Mouse (Mus musculus) CH12.LX (cell line): ENCODE measurements around the gene Trp63. TPM values are rescaled to one million over a fixed set of nuclear protein-coding genes. Genes with fewer than 3 reads are reported as not detected.

Experiments
- DNase-seq: peaks from one replicate; pipeline ENCODE4 v3.0.0-alpha.2; 2013; ENCODE audit errors: extremely low read depth
- H3K27ac ChIP-seq: 2 replicates; pipeline ENCODE4 v1.5.1; 2012; ENCODE audit warnings: low read depth, mild to moderate bottlenecking, control low read depth, moderate library complexity; ENCODE audit not compliant: insufficient read depth
- H3K27me3 ChIP-seq: replicated peaks from 2 replicates; pipeline ENCODE3; 2012; ENCODE audit warnings: inconsistent platforms
- H3K36me3 ChIP-seq, 2 experiments: replicated peaks in 1 of 2; 2 replicates each; pipeline versions ENCODE3 to v1.6.1; 2012; ENCODE audit warnings: inconsistent platforms in 1 of 2, low read length in 1 of 2, mild to moderate bottlenecking in 1 of 2, mixed read lengths in 1 of 2, moderate library complexity in 1 of 2; ENCODE audit not compliant: control insufficient read depth in 1 of 2, insufficient read depth in 1 of 2
- H3K4me1 ChIP-seq, 2 experiments: 2 replicates each; pipeline ENCODE4 v1.6.1; 2012; ENCODE audit warnings: inconsistent platforms in 1 of 2, moderate library complexity in 1 of 2; ENCODE audit not compliant: insufficient read depth in 2 of 2, control insufficient read depth in 1 of 2
- H3K4me2 ChIP-seq: 2 replicates; pipeline ENCODE4 v1.6.1; 2012; ENCODE audit warnings: low read depth, mild to moderate bottlenecking, control low read depth; ENCODE audit not compliant: poor library complexity, insufficient read depth, severe bottlenecking
- H3K4me3 ChIP-seq, 3 experiments: fragments of 150-350 bp in 1 of 3; sonication (generic) in 1 of 3; replicated peaks in 1 of 3; 2 replicates each; pipeline versions ENCODE3 to v1.5.1; 2011 to 2012; ENCODE audit warnings: low read depth in 2 of 3, low read length in 2 of 3, mild to moderate bottlenecking in 2 of 3, moderate library complexity in 2 of 3, control low read depth in 1 of 3, improper control_type of control experiment in 1 of 3, inconsistent platforms in 1 of 3, mixed read lengths in 1 of 3; ENCODE audit not compliant: poor library complexity in 1 of 3
- H3K79me2 ChIP-seq: replicated peaks from 2 replicates; pipeline ENCODE4 v1.6.1; 2012; ENCODE audit warnings: mild to moderate bottlenecking, moderate library complexity; ENCODE audit not compliant: control insufficient read depth, poor library complexity, insufficient read depth, severe bottlenecking; ENCODE audit errors: extremely low read depth
- H3K9ac ChIP-seq: 2 replicates; pipeline ENCODE4 v1.6.1; 2012; ENCODE audit warnings: low read depth, mild to moderate bottlenecking, control low read depth, moderate library complexity; ENCODE audit not compliant: insufficient read depth
- H3K9me3 ChIP-seq: replicated peaks from 2 replicates; pipeline ENCODE3; 2012; ENCODE audit warnings: low read length, inconsistent platforms, mixed read lengths
- BHLHE40 ChIP-seq: IDR thresholded peaks from 2 replicates; pipeline ENCODE4 v1.6.1; 2011; ENCODE audit warnings: mild to moderate bottlenecking, low read depth, low read length, improper control_type of control experiment
- CHD1 ChIP-seq: IDR thresholded peaks from 2 replicates; pipeline ENCODE4 v1.6.1; 2012; ENCODE audit warnings: low read depth, low read length, improper control_type of control experiment, inconsistent platforms
- CHD2 ChIP-seq: IDR thresholded peaks from 2 replicates; pipeline ENCODE4 v1.6.1; 2011; ENCODE audit warnings: low read length, improper control_type of control experiment
- CTCF ChIP-seq, 2 experiments: IDR thresholded peaks in 1 of 2; conservative IDR thresholded peaks in 1 of 2; 2 replicates each; pipeline ENCODE4 v1.5.1; 2011 to 2012; ENCODE audit warnings: low read depth in 2 of 2, low read length in 2 of 2, improper control_type of control experiment in 1 of 2, inconsistent platforms in 1 of 2, mild to moderate bottlenecking in 1 of 2, moderate library complexity in 1 of 2
- E2F4 ChIP-seq: IDR thresholded peaks from 2 replicates; pipeline ENCODE4 v1.6.1; 2011; ENCODE audit warnings: low read depth, low read length, improper control_type of control experiment; ENCODE audit not compliant: insufficient replicate concordance
- GABPA ChIP-seq: IDR thresholded peaks from 2 replicates; pipeline ENCODE4 v1.6.1; 2012; ENCODE audit warnings: low read depth, low read length, improper control_type of control experiment, inconsistent platforms; ENCODE audit not compliant: insufficient replicate concordance
- HCFC1 ChIP-seq: IDR thresholded peaks from 2 replicates; pipeline ENCODE4 v1.6.1; 2012; ENCODE audit warnings: low read depth, mild to moderate bottlenecking, inconsistent platforms, low read length, improper control_type of control experiment
- JUND ChIP-seq: conservative IDR thresholded peaks from 2 replicates; pipeline ENCODE4 v1.6.1; 2011; ENCODE audit warnings: low read depth, low read length, improper control_type of control experiment
- KAT2A ChIP-seq: IDR thresholded peaks from 2 replicates; pipeline ENCODE4 v1.6.1; 2012; ENCODE audit warnings: low read length, improper control_type of control experiment, inconsistent platforms; ENCODE audit not compliant: insufficient replicate concordance
- MAZ ChIP-seq: IDR thresholded peaks from 2 replicates; pipeline ENCODE4 v1.6.1; 2012; ENCODE audit warnings: low read depth, mild to moderate bottlenecking, inconsistent platforms, low read length, improper control_type of control experiment, moderate library complexity
- MYC ChIP-seq: IDR thresholded peaks from 2 replicates; pipeline ENCODE4 v1.6.1; 2011; ENCODE audit warnings: low read depth, mild to moderate bottlenecking, improper control_type of control experiment, low read length
- PAX5 ChIP-seq: IDR thresholded peaks from 2 replicates; pipeline ENCODE4 v1.6.1; 2012; ENCODE audit warnings: low read length, inconsistent platforms, mixed read lengths
- POLR2A ChIP-seq: IDR thresholded peaks from 2 replicates; pipeline ENCODE4 v1.6.1; 2011; ENCODE audit warnings: low read depth, mild to moderate bottlenecking, improper control_type of control experiment, low read length
- POLR2AphosphoS2 ChIP-seq: IDR thresholded peaks from 2 replicates; pipeline ENCODE4 v1.6.1; 2011; ENCODE audit warnings: low read depth, low read length, improper control_type of control experiment
- SIN3A ChIP-seq: IDR thresholded peaks from 2 replicates; pipeline ENCODE4 v1.6.1; 2012; ENCODE audit warnings: low read length, improper control_type of control experiment, inconsistent platforms
- TCF12 ChIP-seq: IDR thresholded peaks from 2 replicates; pipeline ENCODE4 v1.6.1; 2014; ENCODE audit warnings: low read depth, mild to moderate bottlenecking, inconsistent platforms, low read length, improper control_type of control experiment
- USF1 ChIP-seq: IDR thresholded peaks from 2 replicates; pipeline ENCODE4 v1.6.1; 2014; ENCODE audit warnings: low read depth, mild to moderate bottlenecking, inconsistent platforms, low read length, improper control_type of control experiment
- USF2 ChIP-seq: conservative IDR thresholded peaks from 2 replicates; pipeline ENCODE4 v1.6.1; 2011; ENCODE audit warnings: low read depth, low read length, improper control_type of control experiment
- ZC3H11A ChIP-seq: IDR thresholded peaks from 2 replicates; pipeline ENCODE4 v1.6.1; 2012; ENCODE audit warnings: low read depth, mild to moderate bottlenecking, inconsistent platforms, low read length, improper control_type of control experiment
- ZKSCAN1 ChIP-seq: IDR thresholded peaks from 2 replicates; pipeline ENCODE4 v1.6.1; 2012; ENCODE audit warnings: low read depth, inconsistent platforms, low read length, improper control_type of control experiment, borderline replicate concordance
- ZNF384 ChIP-seq: IDR thresholded peaks from 2 replicates; pipeline ENCODE4 v1.6.1; 2012; ENCODE audit warnings: low read depth, low read length, improper control_type of control experiment, inconsistent platforms
- dilution Hi-C: fragments of 300-500 bp; cut with MboI; formaldehyde crosslinking; loops from 2 replicates; pipeline ENCODE4 v1.14.3; 2020; ENCODE audit warnings: low sequenced_read_pairs; ENCODE audit not compliant: extremely low pct_unique_long_range_greater_than_20kb, extremely low pct_ligation_motif_present
- in situ Hi-C: fragments of 300-500 bp; cut with MboI; formaldehyde crosslinking; loops from 3 replicates; pipeline ENCODE4 v1.14.3; 2019; ENCODE audit warnings: low sequenced_read_pairs, low pct_ligation_motif_present, low pct_unique_long_range_greater_than_20kb, mixed read lengths
- polyA plus RNA-seq: library from polyadenylated mRNA; unstranded; fragments of >175 nt; gene quantifications from 2 replicates; pipeline ENCODE4 v1.2.1, GENCODE M21; 2012; ENCODE audit warnings: low read depth; ENCODE audit not compliant: insufficient read length
- total RNA-seq, 2 experiments: library from RNA; depleted of rRNA; stranded (reverse); fragments of 300-350 nt in 1 of 2; fragments of >200 nt in 1 of 2; gene quantifications; 2 replicates each; pipeline ENCODE4 v1.2.3; 2012 to 2014

Trp63 gene
- total and polyA plus RNA-seq, 3 experiments: 10.5 to 28.0 (median 20.6) TPM

GRCm38 (mm10) chr16:25899071-25899470 is 215.5 kb downstream of the Trp63 start:
- no peaks in the 10 kb centered on the region for H3K4me1 ChIP-seq
- no peak for TF ChIP-seq ZNF384
- TF ChIP-seq BHLHE40: 0 out of 2 replicates have a peak, but pooled peaks have one; percentile 6
- H3K79me2 ChIP-seq: no peaks in the 10 kb centered on the region
- no peaks in the 10 kb centered on the region for H3K27me3 ChIP-seq
- dilution Hi-C loops: no loop called here
- no peak overlapping the region for H3K9ac ChIP-seq
- no peak overlapping the region for H3K4me3 ChIP-seq
- no peak for DNase-seq
- in situ Hi-C loops: no loop called here
- H3K4me2 ChIP-seq: no peak overlapping the region
- no peaks in the 10 kb centered on the region for H3K9me3 ChIP-seq
- H3K27ac ChIP-seq: no peak overlapping the region
- no peaks in the 10 kb centered on the region for H3K36me3 ChIP-seq

GRCm38 (mm10) chr16:25899657-25900056 is 216.1 kb downstream of the Trp63 start:
- Histone ChIP-seq H3K27ac (no peak overlapping the region), H3K36me3 (no peaks in the 10 kb centered on the region), H3K9ac (no peak overlapping the region), H3K9me3 (no peaks in the 10 kb centered on the region), H3K79me2 (no peaks in the 10 kb centered on the region), H3K4me3 (no peak overlapping the region), H3K4me2 (no peak overlapping the region), H3K4me1 (no peaks in the 10 kb centered on the region), H3K27me3 (no peaks in the 10 kb centered on the region)
- dilution Hi-C loops: no loop called here
- DNase-seq: no peak
- no peak for TF ChIP-seq USF2
- TF ChIP-seq GABPA: no peak
- no peak for TF ChIP-seq SIN3A
- TF ChIP-seq KAT2A: no peak
- TF ChIP-seq ZKSCAN1: no peak
- TF ChIP-seq PAX5: no peak
- no peak for TF ChIP-seq BHLHE40
- TF ChIP-seq CHD1: no peak
- in situ Hi-C loops: no loop called here

GRCm38 (mm10) chr16:25900389-25900908 is 216.9 kb downstream of the Trp63 start:
- no peak overlapping the region for H3K9ac ChIP-seq
- in situ Hi-C loops: no loop called here
- no peaks in the 10 kb centered on the region for H3K4me1 ChIP-seq
- H3K27me3 ChIP-seq: no peaks in the 10 kb centered on the region
- H3K9me3 ChIP-seq: no peaks in the 10 kb centered on the region
- H3K79me2 ChIP-seq: no peaks in the 10 kb centered on the region
- TF ChIP-seq JUND: no peak
- TF ChIP-seq TCF12: no peak
- TF ChIP-seq USF1: no peak
- TF ChIP-seq MYC: no peak
- TF ChIP-seq CHD2: no peak
- TF ChIP-seq HCFC1: no peak
- no peak for TF ChIP-seq MAZ
- no peak for TF ChIP-seq POLR2AphosphoS2
- TF ChIP-seq ZNF384: no peak
- TF ChIP-seq POLR2A: no peak
- no peak for TF ChIP-seq CTCF (conservative IDR thresholded peaks at IDR 0.05 in 1 of 2, IDR thresholded peaks at IDR 0.05 in 1 of 2; ENCODE audit: low read depth in 2 of 2, low read length in 2 of 2)
- TF ChIP-seq E2F4: no peak
- TF ChIP-seq ZC3H11A: no peak
- no peak overlapping the region for H3K27ac ChIP-seq
- dilution Hi-C loops: no loop called here
- no peak overlapping the region for H3K4me2 ChIP-seq
- no peaks in the 10 kb centered on the region for H3K36me3 ChIP-seq
- no peak for DNase-seq
- H3K4me3 ChIP-seq: no peak overlapping the region
